Mouse (Mus musculus): ENCODE measurements around the gene 4930539E08Rik. TPM values are rescaled to one million over a fixed set of nuclear protein-coding genes. Genes with fewer than 3 reads are reported as not detected.

4930539E08Rik gene
- polyA plus RNA-seq, 1 experiment from 2014 or later, result 1.9 TPM

- Histone ChIP-seq H3K27me3 (no peaks in the 10 kb centered on the region), H3K36me3 (no peaks in the 10 kb centered on the region), H3K4me2 (no peak overlapping the region), H3K9ac (no peak overlapping the region), H3K27ac (replicated peaks) (no peak overlapping the region), H3K4me1 (replicated peaks) (peaks cover 6% of the 10 kb centered on the region; the same call in 1 of the 2 replicates), H3K4me3 (no peak overlapping the region), H3K9me3 (no peaks in the 10 kb centered on the region)
- 76% methylated on average over 10 of the region's 10 CpGs for WGBS
- no peak for ATAC-seq (ENCODE audit: low FRiP score, low read depth)
Measured at GRCm38 (mm10) chr17:28883941-28884516, 31.1 kb downstream of the 4930539E08Rik start.

GRCm38 (mm10) chr17:28882810-28883209 lies 32.3 kb downstream of the 4930539E08Rik start:
- no peak overlapping the region for H3K4me3 ChIP-seq
- H3K4me2 ChIP-seq, result peak overlapping the region; percentile 44
- 60% methylated on average over 8 of the region's 8 CpGs for WGBS

GRCm38 (mm10) chr17:28882316-28882715 lies 32.8 kb downstream of the 4930539E08Rik start:
- 0 out of 2 replicates have a peak, but pooled peaks have one; percentile 21 for ATAC-seq (ENCODE audit: low FRiP score, low read depth)
- peaks cover 6% of the 10 kb centered on the region; the same call in 1 of the 2 replicates for H3K4me1 ChIP-seq (replicated peaks)
- peak overlapping the region; percentile 44 for H3K4me2 ChIP-seq
- H3K27ac ChIP-seq (replicated peaks), result no peak overlapping the region
- peak overlapping the region; percentile 19 for H3K4me3 ChIP-seq
- 3% methylated on average over 12 of the region's 12 CpGs for WGBS
- peak overlapping the region; percentile 23; the same call in 1 of the 2 replicates for H3K9ac ChIP-seq
- H3K27me3 ChIP-seq, result no peaks in the 10 kb centered on the region
- H3K36me3 ChIP-seq, result no peaks in the 10 kb centered on the region
- no peaks in the 10 kb centered on the region for H3K9me3 ChIP-seq

More at GRCm38 (mm10) chr17:28882810-28883209, 32.3 kb downstream of the 4930539E08Rik start:
- H3K9ac ChIP-seq, result no peak overlapping the region
- H3K36me3 ChIP-seq, result no peaks in the 10 kb centered on the region
- no peak for ATAC-seq (ENCODE audit: low FRiP score, low read depth)
- H3K27me3 ChIP-seq, result no peaks in the 10 kb centered on the region
- H3K27ac ChIP-seq (replicated peaks), result no peak overlapping the region
- no peaks in the 10 kb centered on the region for H3K9me3 ChIP-seq
- peaks cover 6% of the 10 kb centered on the region; the same call in 1 of the 2 replicates for H3K4me1 ChIP-seq (replicated peaks)

- Histone ChIP-seq H3K4me3 (peak overlapping the region; percentile 18), H3K4me2 (peak overlapping the region; percentile 41), H3K9ac (peak overlapping the region; percentile 21; the same call in 1 of the 2 replicates), H3K9me3 (no peaks in the 10 kb centered on the region), H3K4me1 (replicated peaks) (peaks cover 6% of the 10 kb centered on the region; the same call in 1 of the 2 replicates), H3K36me3 (no peaks in the 10 kb centered on the region), H3K27me3 (no peaks in the 10 kb centered on the region), H3K27ac (replicated peaks) (no peak overlapping the region)
- WGBS, result 4% methylated on average over 18 of the region's 18 CpGs
- peak; percentile 55; the same call in 1 of the 2 replicates for ATAC-seq (ENCODE audit: low FRiP score, low read depth)
Measured at GRCm38 (mm10) chr17:28879931-28880391, 35.2 kb downstream of the 4930539E08Rik start.

- 17% methylated on average over 18 of the region's 19 CpGs for WGBS
- no peak overlapping the region for H3K9ac ChIP-seq
- H3K27ac ChIP-seq (replicated peaks), result no peak overlapping the region
- H3K4me1 ChIP-seq (replicated peaks), result peaks cover 6% of the 10 kb centered on the region; the same call in 1 of the 2 replicates
- no peaks in the 10 kb centered on the region for H3K36me3 ChIP-seq
- 0 out of 2 replicates have a peak overlapping the region, but pooled peaks have one; percentile 0 for H3K4me2 ChIP-seq
- ATAC-seq (ENCODE audit: low FRiP score, low read depth), result no peak
- no peaks in the 10 kb centered on the region for H3K9me3 ChIP-seq
- no peaks in the 10 kb centered on the region for H3K27me3 ChIP-seq
- no peak overlapping the region for H3K4me3 ChIP-seq
Measured at GRCm38 (mm10) chr17:28876821-28877220, 38.3 kb downstream of the 4930539E08Rik start.

GRCm38 (mm10) chr17:28876331-28876730 lies 38.8 kb downstream of the 4930539E08Rik start:
- H3K36me3 ChIP-seq, result no peaks in the 10 kb centered on the region
- ATAC-seq (ENCODE audit: low FRiP score, low read depth), result no peak
- no peak overlapping the region for H3K27ac ChIP-seq (replicated peaks)
- 63% methylated on average over 5 of the region's 5 CpGs for WGBS
- H3K27me3 ChIP-seq, result no peaks in the 10 kb centered on the region
- no peak overlapping the region for H3K4me3 ChIP-seq
- H3K4me1 ChIP-seq (replicated peaks), result peaks cover 6% of the 10 kb centered on the region; the same call in 1 of the 2 replicates
- H3K9me3 ChIP-seq, result no peaks in the 10 kb centered on the region
- H3K9ac ChIP-seq, result no peak overlapping the region
- no peak overlapping the region for H3K4me2 ChIP-seq

- Histone ChIP-seq H3K27ac (replicated peaks) (no peak overlapping the region), H3K4me2 (no peak overlapping the region), H3K4me3 (no peak overlapping the region), H3K9me3 (no peaks in the 10 kb centered on the region), H3K27me3 (no peaks in the 10 kb centered on the region), H3K9ac (no peak overlapping the region), H3K4me1 (replicated peaks) (peaks cover 10% of the 10 kb centered on the region), H3K36me3 (no peaks in the 10 kb centered on the region)
- WGBS, result 47% methylated on average over 8 of the region's 8 CpGs
- no peak for ATAC-seq (ENCODE audit: low FRiP score, low read depth)
Measured at GRCm38 (mm10) chr17:28875316-28875715, 39.8 kb downstream of the 4930539E08Rik start.

- H3K9ac ChIP-seq, result no peak overlapping the region
- WGBS, result 74% methylated on average over 7 of the region's 7 CpGs
- H3K9me3 ChIP-seq, result no peaks in the 10 kb centered on the region
- no peaks in the 10 kb centered on the region for H3K27me3 ChIP-seq
- no peak for ATAC-seq (ENCODE audit: low FRiP score, low read depth)
- H3K27ac ChIP-seq (replicated peaks), result no peak overlapping the region
- H3K36me3 ChIP-seq, result no peaks in the 10 kb centered on the region
- H3K4me1 ChIP-seq (replicated peaks), result peaks cover 11% of the 10 kb centered on the region
- no peak overlapping the region for H3K4me2 ChIP-seq
- no peak overlapping the region for H3K4me3 ChIP-seq
Measured at GRCm38 (mm10) chr17:28874825-28875224, 40.3 kb downstream of the 4930539E08Rik start.

GRCm38 (mm10) chr17:28874216-28874615 lies 40.9 kb downstream of the 4930539E08Rik start:
- ATAC-seq (ENCODE audit: low FRiP score, low read depth), result no peak
- peaks cover 15% of the 10 kb centered on the region for H3K4me1 ChIP-seq (replicated peaks)
- 97% methylated on average over 4 of the region's 4 CpGs for WGBS

GRCm38 (mm10) chr17:28872322-28872721 lies 42.8 kb downstream of the 4930539E08Rik start:
- Histone ChIP-seq H3K4me3 (no peak overlapping the region), H3K9me3 (no peaks in the 10 kb centered on the region), H3K27me3 (no peaks in the 10 kb centered on the region), H3K27ac (replicated peaks) (no peak overlapping the region), H3K4me1 (replicated peaks) (peaks cover 21% of the 10 kb centered on the region), H3K9ac (no peak overlapping the region), H3K4me2 (no peak overlapping the region), H3K36me3 (no peaks in the 10 kb centered on the region)
- 87% methylated on average over 7 of the region's 7 CpGs for WGBS
- no peak for ATAC-seq (ENCODE audit: low FRiP score, low read depth)

More at GRCm38 (mm10) chr17:28874216-28874615, 40.9 kb downstream of the 4930539E08Rik start:
- Histone ChIP-seq H3K4me2 (no peak overlapping the region), H3K27me3 (no peaks in the 10 kb centered on the region), H3K9ac (no peak overlapping the region), H3K4me3 (no peak overlapping the region), H3K36me3 (no peaks in the 10 kb centered on the region), H3K9me3 (no peaks in the 10 kb centered on the region), H3K27ac (replicated peaks) (no peak overlapping the region)

GRCm38 (mm10) chr17:28871831-28872230 lies 43.3 kb downstream of the 4930539E08Rik start:
- H3K27ac ChIP-seq (replicated peaks), result no peak overlapping the region
- H3K36me3 ChIP-seq, result no peaks in the 10 kb centered on the region
- peaks cover 21% of the 10 kb centered on the region for H3K4me1 ChIP-seq (replicated peaks)
- H3K9me3 ChIP-seq, result no peaks in the 10 kb centered on the region
- H3K9ac ChIP-seq, result no peak overlapping the region
- H3K27me3 ChIP-seq, result no peaks in the 10 kb centered on the region
- no peak overlapping the region for H3K4me2 ChIP-seq
- no peak for ATAC-seq (ENCODE audit: low FRiP score, low read depth)
- 79% methylated on average over 11 of the region's 11 CpGs for WGBS
- H3K4me3 ChIP-seq, result no peak overlapping the region

- H3K4me1 ChIP-seq (replicated peaks), result peaks cover 21% of the 10 kb centered on the region
- no peaks in the 10 kb centered on the region for H3K9me3 ChIP-seq
- H3K27ac ChIP-seq (replicated peaks), result peak overlapping the region; percentile 82
- ATAC-seq (ENCODE audit: low FRiP score, low read depth), result no peak
- no peak overlapping the region for H3K9ac ChIP-seq
- WGBS, result 66% methylated on average over 5 of the region's 5 CpGs
- no peak overlapping the region for H3K4me2 ChIP-seq
- no peaks in the 10 kb centered on the region for H3K36me3 ChIP-seq
- H3K27me3 ChIP-seq, result no peaks in the 10 kb centered on the region
- H3K4me3 ChIP-seq, result no peak overlapping the region
Measured at GRCm38 (mm10) chr17:28870435-28870834, 44.7 kb downstream of the 4930539E08Rik start.
